ENCODE assay signal across 30 mouse cellular contexts in genomic region chr16:31940586-31940985, GRCm38 (mm10). TPM values are rescaled to one million over a fixed set of nuclear protein-coding genes. Genes with fewer than 3 reads are reported as not detected.
DNase-seq lines count a peak whose midpoint lies in the region; ATAC-seq and TF ChIP-seq lines count a peak whose summit lies in the region.
"Had no signal": no experiment of that assay in that cellular context is flagged by ENCODE, and none has a peak within 500 bp of the region (broad histone marks: within the 10 kb centered on the region; RNA-seq: fewer than 3 reads in every experiment).

No protein-coding gene starts in this region.

- no peak for TF ChIP-seq POLR2A in CH12.LX (IDR thresholded peaks at IDR 0.05; ENCODE audit: low read depth, low read length)
- no peak for TF ChIP-seq POLR2A in lung, adult 2 months (IDR thresholded peaks at IDR 0.05; ENCODE audit: borderline replicate concordance, extremely low read depth, low read depth, low read length)

- in situ Hi-C loops in CH12.LX (cut with MboI; ENCODE audit: low pct_ligation_motif_present, low pct_unique_long_range_greater_than_20kb, low sequenced_read_pairs) = no loop called here

- peak; percentile 60 for DNase-seq in CH12.LX (ENCODE audit: extremely low read depth)
- DNase-seq in c-Kit-positive CD71-positive TER-119-negative erythroid progenitor cells, embryonic 14.5 days (ENCODE audit: low read depth) = peak; percentile 56
- no peak for DNase-seq in heart, adult 9 months (ENCODE audit: low spot score in 2 of 2)
- no peak for DNase-seq in lung, adult 2 months
- DNase-seq: adrenal gland, postnatal 10 days; B cell, adult 2 months; cerebellum, adult 11-12 months; cerebellum, adult 9-11 months; gastrocnemius, postnatal 10 days; kidney, adult 11 months; kidney, postnatal 25 days; right cerebral cortex, postnatal 25 days had no signal

- H3K9ac ChIP-seq in CH12.LX (ENCODE audit: insufficient read depth, low read depth) = no peak overlapping the region
- H3K9ac ChIP-seq in liver, embryonic 12.5 days = peak overlapping the region; percentile 7; the same call in 1 of the 2 replicates
- H3K9ac ChIP-seq in intestine, postnatal 0 days (ENCODE audit: low read depth, low read length) = no peak overlapping the region
- H3K9ac ChIP-seq: embryonic facial prominence, embryonic 13.5 days; heart, embryonic 15.5 days; kidney, embryonic 15.5 days; limb, embryonic 13.5 days; midbrain, embryonic 12.5 days; neural tube, embryonic 13.5 days; stomach, embryonic 15.5 days had no signal

- H3K4me3 ChIP-seq in CH12.LX (replicated peaks in 1 of 3; ENCODE audit: low read depth in 2 of 3, low read length in 2 of 3, poor library complexity in 1 of 3) = peak overlapping the region in 1 of 3 experiments; percentile 38
- 0 out of 2 replicates have a peak overlapping the region, but pooled peaks have one; percentile 20 for H3K4me3 ChIP-seq in E14TG2a.4 (replicated peaks; ENCODE audit: low read length)
- H3K4me3 ChIP-seq in liver, embryonic 12.5 days = no peak overlapping the region
- H3K4me3 ChIP-seq in intestine, postnatal 0 days (ENCODE audit: low read depth, low read length) = no peak overlapping the region
- no peak overlapping the region for H3K4me3 ChIP-seq in lung, adult 2 months (replicated peaks; ENCODE audit: extremely low read depth, low read depth, low read length)
- H3K4me3 ChIP-seq: embryonic facial prominence, embryonic 13.5 days; forebrain, embryonic 10.5 days; heart, embryonic 10.5 days; heart, embryonic 15.5 days; kidney, embryonic 15.5 days; left cerebral cortex, adult 2 months; limb, embryonic 13.5 days; midbrain, embryonic 12.5 days; neural tube, embryonic 13.5 days; stomach, embryonic 15.5 days had no signal

- H3K79me2 ChIP-seq in CH12.LX (replicated peaks; ENCODE audit: control insufficient read depth, extremely low read depth, insufficient read depth, poor library complexity, severe bottlenecking) = no peaks in the 10 kb centered on the region

- H3K36me3 ChIP-seq in CH12.LX (replicated peaks in 1 of 2; ENCODE audit: control insufficient read depth in 1 of 2, insufficient read depth in 1 of 2, low read length in 1 of 2) (peaks cover 3 to 28% of the 10 kb centered on the region in 2 experiments), E14TG2a.4 (ENCODE audit: insufficient read depth, low read length) (peaks cover 15% of the 10 kb centered on the region)
- peaks cover 13% of the 10 kb centered on the region; the same call in 1 of the 2 replicates for H3K36me3 ChIP-seq in liver, embryonic 12.5 days
- H3K36me3 ChIP-seq in intestine, postnatal 0 days (ENCODE audit: control insufficient read depth, insufficient read depth) = 0 out of 2 replicates have a peak, but pooled peaks cover 9% of the 10 kb centered on the region
- H3K36me3 ChIP-seq: heart, embryonic 15.5 days; midbrain, embryonic 12.5 days; stomach, embryonic 15.5 days had no signal

- H3K4me1 ChIP-seq in CH12.LX (ENCODE audit: control insufficient read depth in 1 of 2, insufficient read depth in 2 of 2) (peaks cover 9 to 49% of the 10 kb centered on the region in 2 experiments; a peak in 3 of 4 replicates), E14TG2a.4 (replicated peaks; ENCODE audit: low read depth, low read length) (peaks cover 43% of the 10 kb centered on the region)
- peaks cover 20% of the 10 kb centered on the region for H3K4me1 ChIP-seq in liver, embryonic 12.5 days
- no peaks in the 10 kb centered on the region for H3K4me1 ChIP-seq in intestine, postnatal 0 days (replicated peaks; ENCODE audit: control insufficient read depth, insufficient read depth, low read length)
- H3K4me1 ChIP-seq in lung, adult 2 months (ENCODE audit: control insufficient read depth, insufficient read depth, low read length) = 0 out of 2 replicates have a peak, but pooled peaks cover 2% of the 10 kb centered on the region

- ATAC-seq in liver, embryonic 12.5 days = peak; percentile 66
- ATAC-seq in intestine, postnatal 0 days = no peak
- no peak for ATAC-seq in granulocyte monocyte progenitor cell, adult 5-6 weeks (replicated peaks; ENCODE audit: poor library complexity, severe bottlenecking)
- ATAC-seq: forebrain, embryonic 16.5 days; lung, postnatal 0 days had no signal

- TF ChIP-seq CTCF in CH12.LX (conservative IDR thresholded peaks at IDR 0.05 in 1 of 2, IDR thresholded peaks at IDR 0.05 in 1 of 2; ENCODE audit: low read depth in 2 of 2, low read length in 2 of 2) (no peak), E14TG2a.4 (conservative IDR thresholded peaks at IDR 0.05; ENCODE audit: low read length) (no peak)
- TF ChIP-seq CTCF in intestine, postnatal 0 days (IDR thresholded peaks at IDR 0.05; ENCODE audit: low read depth) = no peak
- TF ChIP-seq CTCF in lung, adult 2 months (IDR thresholded peaks at IDR 0.05; ENCODE audit: insufficient read depth, low read length) = no peak

- no peak for TF ChIP-seq EP300 in CH12.LX (IDR thresholded peaks at IDR 0.05; ENCODE audit: low read length)

- peak overlapping the region; percentile 8; the same call in 1 of the 2 replicates for H3K4me2 ChIP-seq in CH12.LX (ENCODE audit: insufficient read depth, low read depth, poor library complexity, severe bottlenecking)
- peak overlapping the region; percentile 17; the same call in 1 of the 2 replicates for H3K4me2 ChIP-seq in liver, embryonic 12.5 days
- H3K4me2 ChIP-seq in intestine, postnatal 0 days (replicated peaks; ENCODE audit: low read depth) = no peak overlapping the region
- H3K4me2 ChIP-seq: embryonic facial prominence, embryonic 13.5 days; heart, embryonic 15.5 days; kidney, embryonic 15.5 days; limb, embryonic 13.5 days; midbrain, embryonic 12.5 days; neural tube, embryonic 13.5 days; stomach, embryonic 15.5 days had no signal

- no peak for TF ChIP-seq RAD21 in CH12.LX (IDR thresholded peaks at IDR 0.05; ENCODE audit: low read depth, low read length)

- dilution Hi-C loops in CH12.LX (cut with MboI; ENCODE audit: extremely low pct_ligation_motif_present, extremely low pct_unique_long_range_greater_than_20kb, low sequenced_read_pairs) = no loop called here

- WGBS in liver, embryonic 12.5 days (ENCODE audit: insufficient replicate concordance) = 31% methylated on average over 2 of the region's 2 CpGs
- 67% methylated on average over 2 of the region's 2 CpGs for WGBS in intestine, postnatal 0 days
- 66% methylated on average over 2 of the region's 2 CpGs for WGBS in lung, adult 2 months

- no peak overlapping the region for H3K27ac ChIP-seq in CH12.LX (ENCODE audit: insufficient read depth, low read depth)
- no peak overlapping the region for H3K27ac ChIP-seq in liver, embryonic 12.5 days
- no peak overlapping the region for H3K27ac ChIP-seq in intestine, postnatal 0 days (ENCODE audit: low read depth, low read length)
- H3K27ac ChIP-seq: embryonic facial prominence, embryonic 13.5 days; forebrain, embryonic 10.5 days; heart, embryonic 10.5 days; heart, embryonic 15.5 days; kidney, embryonic 15.5 days; left cerebral cortex, adult 2 months; limb, embryonic 13.5 days; macrophage; midbrain, embryonic 12.5 days; neural tube, embryonic 13.5 days; stomach, embryonic 15.5 days had no signal

- H3K9me3 ChIP-seq in CH12.LX (replicated peaks; ENCODE audit: low read length) (peaks cover 9% of the 10 kb centered on the region), E14TG2a.4 (ENCODE audit: low read length) (no peaks in the 10 kb centered on the region)
- peaks cover 4% of the 10 kb centered on the region; the same call in 1 of the 2 replicates for H3K9me3 ChIP-seq in liver, embryonic 12.5 days (replicated peaks)
- no peaks in the 10 kb centered on the region for H3K9me3 ChIP-seq in intestine, postnatal 0 days (ENCODE audit: control insufficient read depth)
- H3K9me3 ChIP-seq: embryonic facial prominence, embryonic 13.5 days; forebrain, embryonic 10.5 days; heart, embryonic 10.5 days; heart, embryonic 15.5 days; kidney, embryonic 15.5 days; midbrain, embryonic 12.5 days; neural tube, embryonic 13.5 days; stomach, embryonic 15.5 days had no signal

- H3K27me3 ChIP-seq in CH12.LX (replicated peaks) = no peaks in the 10 kb centered on the region
- peaks cover 8% of the 10 kb centered on the region for H3K27me3 ChIP-seq in E14TG2a.4 (ENCODE audit: insufficient read depth, low read length)
- peaks cover 24% of the 10 kb centered on the region for H3K27me3 ChIP-seq in liver, embryonic 12.5 days (replicated peaks)
- peaks cover 7% of the 10 kb centered on the region for H3K27me3 ChIP-seq in intestine, postnatal 0 days (replicated peaks; ENCODE audit: control insufficient read depth, insufficient read depth, low read length)

TF ChIP-seq in CH12.LX, 34 proteins besides CTCF, POLR2A, EP300 and RAD21 (continues in another document):
- 0 out of 2 replicates have a peak, but pooled peaks have one; percentile 20 for TF ChIP-seq BHLHE40 (IDR thresholded peaks at IDR 0.05; ENCODE audit: low read depth, low read length)

RNA-seq across cellular contexts. Expression of gene Pigz, which starts 6.9 kb away (rescaled TPM):
- total RNA-seq in CH12.LX (2012; rRNA removed) = 1.1 and 1.4 TPM in 2 replicates
- 2.8 and 2.9 TPM in 2 replicates for total RNA-seq in CH12.LX (2014; rRNA removed)
- polyA plus RNA-seq in CH12.LX (2012; ENCODE audit: insufficient read length, low read depth) = 6.4 and 7.1 TPM in 2 replicates
- 0.59 and 0.68 TPM in 2 replicates for polyA plus RNA-seq in liver, embryonic 12.5 days (2016; fragmentation: Nextera tagmentation; extraction: Ambion mirVana)
- polyA plus RNA-seq in intestine, postnatal 0 days (2015; fragmentation: Nextera tagmentation; extraction: Ambion mirVana) = 0.39 and 0.54 TPM in 2 replicates
- 0.47 TPM in 1 of 2 replicates, not detected in the other for total RNA-seq in granulocyte monocyte progenitor cell, adult 5-6 weeks (2014; fragmentation: Nextera tagmentation)
- not detected in 2 replicates for total RNA-seq in granulocyte monocyte progenitor cell, adult 5-6 weeks (2017)
- 4.8 and 5.5 TPM in 2 replicates for polyA plus RNA-seq in lung, adult 2 months (2012; rRNA removed)
- total RNA-seq: common myeloid progenitor, adult 5-6 weeks had no signal

RNA-seq across cellular contexts. Expression of gene 0610012G03Rik, which starts 7.7 kb away (rescaled TPM):
- total RNA-seq in CH12.LX (2012; rRNA removed) = 48.0 and 50.1 TPM in 2 replicates
- 33.0 and 38.0 TPM in 2 replicates for total RNA-seq in CH12.LX (2014; rRNA removed)
- 23.3 and 29.4 TPM in 2 replicates for polyA plus RNA-seq in CH12.LX (2012; ENCODE audit: insufficient read length, low read depth)
- polyA plus RNA-seq in liver, embryonic 12.5 days (2016; fragmentation: Nextera tagmentation; extraction: Ambion mirVana) = 54.2 and 57.3 TPM in 2 replicates
- 203 and 214 TPM in 2 replicates for polyA plus RNA-seq in intestine, postnatal 0 days (2015; fragmentation: Nextera tagmentation; extraction: Ambion mirVana)
- total RNA-seq in granulocyte monocyte progenitor cell, adult 5-6 weeks (2014; fragmentation: Nextera tagmentation) = 26.4 and 32.7 TPM in 2 replicates
- 12.9 and 24.1 TPM in 2 replicates for total RNA-seq in granulocyte monocyte progenitor cell, adult 5-6 weeks (2017)
- 49.6 and 74.2 TPM in 2 replicates for polyA plus RNA-seq in lung, adult 2 months (2012; rRNA removed)

RNA-seq across cellular contexts. Expression of gene Ncbp2, which starts 7.7 kb away (rescaled TPM):
- 85.9 and 102 TPM in 2 replicates for total RNA-seq in CH12.LX (2012; rRNA removed)
- 34.9 and 39.1 TPM in 2 replicates for total RNA-seq in CH12.LX (2014; rRNA removed)
- 178 and 250 TPM in 2 replicates for polyA plus RNA-seq in CH12.LX (2012; ENCODE audit: insufficient read length, low read depth)
- 57.0 and 57.2 TPM in 2 replicates for polyA plus RNA-seq in liver, embryonic 12.5 days (2016; fragmentation: Nextera tagmentation; extraction: Ambion mirVana)
- polyA plus RNA-seq in intestine, postnatal 0 days (2015; fragmentation: Nextera tagmentation; extraction: Ambion mirVana) = 24.7 and 28.4 TPM in 2 replicates
- 40.1 and 47.4 TPM in 2 replicates for total RNA-seq in granulocyte monocyte progenitor cell, adult 5-6 weeks (2014; fragmentation: Nextera tagmentation)
- 60.5 and 62.0 TPM in 2 replicates for total RNA-seq in granulocyte monocyte progenitor cell, adult 5-6 weeks (2017)
- 6.6 and 26.5 TPM in 2 replicates for polyA plus RNA-seq in lung, adult 2 months (2012; rRNA removed)

Comparison
In these comparisons a context has a peak if more than half of its experiments do, and no peak if none do; other contexts are left out.
1. DNase-seq: peak in CH12.LX (single experiment) and c-Kit-positive CD71-positive TER-119-negative erythroid progenitor cells, embryonic 14.5 days (single experiment); none in heart, adult 9 months (0 of 2) and lung, adult 2 months (single experiment).